Mouse (Mus musculus): ENCODE results near the gene Entpd6. TPM values are rescaled to one million over a fixed set of nuclear protein-coding genes. Genes with fewer than 3 reads are reported as not detected.
A peak's percentile ranks its signal among the peaks of the same experiment; 100 is the strongest.

Entpd6 gene
- 8.0 and 8.2 TPM in 2 replicates for polyA plus RNA-seq (2015; fragmentation: Nextera tagmentation; extraction: Ambion mirVana)

DNA sequence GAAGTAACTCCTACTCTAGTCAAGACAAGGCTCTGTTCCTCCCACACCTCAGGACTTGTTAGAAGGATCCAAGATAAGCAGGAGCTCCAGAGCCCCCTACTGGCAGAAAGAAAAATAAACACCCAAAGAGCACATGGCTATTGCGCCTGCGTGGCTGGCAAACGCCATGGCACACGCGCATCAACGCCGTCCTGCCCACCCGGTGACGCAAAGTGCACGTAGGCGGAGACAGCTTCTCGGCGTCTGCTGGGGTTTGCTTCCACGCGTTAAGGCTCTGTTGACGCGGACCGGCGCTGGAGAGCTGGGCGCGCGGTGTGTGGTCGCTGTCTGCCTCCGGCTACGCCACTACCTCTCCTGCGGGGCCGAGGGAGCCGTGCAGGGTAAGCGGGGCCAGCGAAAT lies at the start of gene Entpd6:
Gene Entpd6 (plus strand): TSS at position 189 of the 400 bp plus-strand sequence.
- Histone ChIP-seq H3K9ac (ENCODE audit: low read depth, low read length) (peak within 1 kb of the TSS; percentile 61), H3K9me3 (ENCODE audit: control insufficient read depth) (no peaks in the 10 kb centered on the region), H3K27me3 (replicated peaks; ENCODE audit: control insufficient read depth, insufficient read depth, low read length) (no peaks in the 10 kb centered on the region), H3K4me1 (replicated peaks; ENCODE audit: control insufficient read depth, insufficient read depth, low read length) (peaks cover 7% of the 10 kb centered on the region; the same call in 1 of the 2 replicates), H3K4me2 (replicated peaks; ENCODE audit: low read depth) (peak within 1 kb of the TSS; percentile 99), H3K27ac (ENCODE audit: low read depth, low read length) (peak within 1 kb of the TSS; percentile 81), H3K36me3 (ENCODE audit: control insufficient read depth, insufficient read depth) (peaks cover 9% of the 10 kb centered on the region), H3K4me3 (ENCODE audit: low read depth, low read length) (peak within 1 kb of the TSS; percentile 60)
- WGBS, result under 1% methylated on average over 30 of the region's 30 CpGs
- peak; percentile 98 for ATAC-seq
- peak; percentile 92 for TF ChIP-seq CTCF (IDR thresholded peaks at IDR 0.05; ENCODE audit: low read depth)

DNA sequence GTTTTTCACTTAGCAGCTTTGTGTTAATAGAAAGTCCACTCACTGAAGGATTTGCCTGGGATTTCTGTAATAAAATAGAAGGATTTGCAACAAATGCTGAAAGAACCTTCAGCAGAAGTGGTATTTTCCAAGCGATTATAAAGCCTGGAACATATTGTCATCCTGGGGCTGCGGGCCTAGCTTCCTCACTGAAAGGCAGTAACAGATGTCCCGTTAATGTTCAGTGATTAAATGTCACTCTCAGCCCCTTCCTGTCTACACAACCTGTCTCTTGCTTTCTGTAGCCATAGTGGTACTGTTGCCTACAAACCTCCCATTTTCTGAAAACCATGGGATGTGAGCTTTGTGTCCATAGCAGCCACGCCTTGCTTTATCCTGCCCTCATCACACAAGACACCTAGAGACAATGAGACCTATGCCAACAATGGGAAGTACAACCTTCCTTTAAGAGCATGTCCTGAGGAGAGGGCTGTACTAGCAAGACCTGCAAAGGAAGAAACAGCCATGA lies 36.6 kb upstream of the Entpd6 start:
- TF ChIP-seq CTCF (IDR thresholded peaks at IDR 0.05; ENCODE audit: low read depth), result no peak
- ATAC-seq, result no peak
- 77% methylated on average over 4 of the region's 4 CpGs for WGBS

DNA sequence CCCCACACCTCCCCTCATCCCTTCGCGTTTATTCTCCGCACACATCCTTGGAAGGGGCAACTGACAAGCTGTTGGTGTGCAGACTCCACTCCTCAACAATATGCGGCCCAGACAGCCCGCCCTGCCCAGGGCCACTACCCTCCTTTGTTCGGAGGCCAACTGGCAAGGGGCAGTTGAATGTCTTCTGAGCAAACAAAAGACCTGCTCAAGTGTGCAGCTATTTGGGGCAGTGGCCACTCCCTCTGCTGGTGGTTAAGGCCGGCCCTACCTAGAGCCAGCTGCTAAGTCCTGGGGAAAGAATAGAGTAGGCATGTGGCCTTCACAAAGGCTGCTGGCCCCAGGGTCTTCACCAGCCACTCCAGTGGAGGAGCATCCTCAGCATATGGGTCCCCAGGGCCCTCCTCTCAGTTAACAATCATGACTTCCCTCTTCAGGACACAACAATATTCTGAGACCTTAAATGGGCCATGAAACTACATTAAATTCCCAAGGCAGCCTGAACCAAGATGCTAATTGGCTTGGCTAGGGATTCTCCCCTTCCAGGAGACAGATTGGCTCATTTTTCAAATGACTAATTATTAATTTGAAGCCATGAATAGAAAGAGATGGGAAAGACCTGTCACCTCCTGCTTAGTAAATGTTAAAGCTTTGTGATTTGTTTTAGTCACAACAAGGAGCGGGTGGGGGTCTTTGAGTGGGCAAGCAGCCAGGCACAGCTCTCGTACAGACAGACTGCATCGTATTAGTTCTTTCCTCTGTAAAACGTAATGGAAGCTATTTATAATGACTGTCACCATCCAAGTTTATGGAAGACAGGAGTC lies 12.9 kb upstream of the Entpd6 start:
- no peak overlapping the region for H3K4me2 ChIP-seq (replicated peaks; ENCODE audit: low read depth)
- no peak overlapping the region for H3K9ac ChIP-seq (ENCODE audit: low read depth, low read length)
- H3K36me3 ChIP-seq (ENCODE audit: control insufficient read depth, insufficient read depth), result no peaks in the 10 kb centered on the region
- no peaks in the 10 kb centered on the region for H3K4me1 ChIP-seq (replicated peaks; ENCODE audit: control insufficient read depth, insufficient read depth, low read length)
- H3K27me3 ChIP-seq (replicated peaks; ENCODE audit: control insufficient read depth, insufficient read depth, low read length), result no peaks in the 10 kb centered on the region
- no peaks in the 10 kb centered on the region for H3K9me3 ChIP-seq (ENCODE audit: control insufficient read depth)
- TF ChIP-seq CTCF (IDR thresholded peaks at IDR 0.05; ENCODE audit: low read depth), result 0 out of 2 replicates have a peak, but pooled peaks have one; percentile 10
- H3K27ac ChIP-seq (ENCODE audit: low read depth, low read length), result no peak overlapping the region
- WGBS, result 61% methylated on average over 11 of the region's 11 CpGs
- ATAC-seq, result no peak
- no peak overlapping the region for H3K4me3 ChIP-seq (ENCODE audit: low read depth, low read length)

More for the DNA sequence above, 36.6 kb upstream of the Entpd6 start:
- Histone ChIP-seq H3K36me3 (ENCODE audit: control insufficient read depth, insufficient read depth) (no peaks in the 10 kb centered on the region), H3K9ac (ENCODE audit: low read depth, low read length) (no peak overlapping the region), H3K4me3 (ENCODE audit: low read depth, low read length) (no peak overlapping the region), H3K4me2 (replicated peaks; ENCODE audit: low read depth) (no peak overlapping the region), H3K4me1 (replicated peaks; ENCODE audit: control insufficient read depth, insufficient read depth, low read length) (no peaks in the 10 kb centered on the region), H3K27ac (ENCODE audit: low read depth, low read length) (no peak overlapping the region), H3K27me3 (replicated peaks; ENCODE audit: control insufficient read depth, insufficient read depth, low read length) (no peaks in the 10 kb centered on the region), H3K9me3 (ENCODE audit: control insufficient read depth) (no peaks in the 10 kb centered on the region)

DNA sequence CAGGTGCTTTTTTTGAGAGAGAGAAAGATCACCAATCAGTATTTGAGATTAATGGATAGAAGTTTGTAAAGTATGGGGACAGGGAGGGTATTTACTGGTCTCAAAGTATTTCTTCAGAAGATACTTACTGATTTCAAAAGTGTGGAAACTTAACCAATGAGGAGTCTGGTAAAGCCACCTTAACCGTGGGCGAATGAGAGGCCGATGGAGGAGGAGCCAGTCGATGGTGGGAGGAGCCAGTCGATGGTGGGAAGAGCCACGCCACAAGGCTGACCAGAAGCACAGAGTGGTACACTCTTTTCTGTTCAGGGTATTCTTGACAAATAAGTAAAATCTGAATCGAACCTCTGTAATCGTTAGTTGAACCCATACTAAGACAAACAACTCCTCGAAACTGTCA lies 11.0 kb upstream of the Entpd6 start:
- no peak for ATAC-seq
- Histone ChIP-seq H3K36me3 (ENCODE audit: control insufficient read depth, insufficient read depth) (no peaks in the 10 kb centered on the region), H3K4me1 (replicated peaks; ENCODE audit: control insufficient read depth, insufficient read depth, low read length) (no peaks in the 10 kb centered on the region), H3K9me3 (ENCODE audit: control insufficient read depth) (no peaks in the 10 kb centered on the region), H3K27ac (ENCODE audit: low read depth, low read length) (no peak overlapping the region), H3K4me3 (ENCODE audit: low read depth, low read length) (no peak overlapping the region), H3K9ac (ENCODE audit: low read depth, low read length) (no peak overlapping the region), H3K27me3 (replicated peaks; ENCODE audit: control insufficient read depth, insufficient read depth, low read length) (no peaks in the 10 kb centered on the region), H3K4me2 (replicated peaks; ENCODE audit: low read depth) (no peak overlapping the region)
- no peak for TF ChIP-seq CTCF (IDR thresholded peaks at IDR 0.05; ENCODE audit: low read depth)
- WGBS, result 76% methylated on average over 9 of the region's 9 CpGs

DNA sequence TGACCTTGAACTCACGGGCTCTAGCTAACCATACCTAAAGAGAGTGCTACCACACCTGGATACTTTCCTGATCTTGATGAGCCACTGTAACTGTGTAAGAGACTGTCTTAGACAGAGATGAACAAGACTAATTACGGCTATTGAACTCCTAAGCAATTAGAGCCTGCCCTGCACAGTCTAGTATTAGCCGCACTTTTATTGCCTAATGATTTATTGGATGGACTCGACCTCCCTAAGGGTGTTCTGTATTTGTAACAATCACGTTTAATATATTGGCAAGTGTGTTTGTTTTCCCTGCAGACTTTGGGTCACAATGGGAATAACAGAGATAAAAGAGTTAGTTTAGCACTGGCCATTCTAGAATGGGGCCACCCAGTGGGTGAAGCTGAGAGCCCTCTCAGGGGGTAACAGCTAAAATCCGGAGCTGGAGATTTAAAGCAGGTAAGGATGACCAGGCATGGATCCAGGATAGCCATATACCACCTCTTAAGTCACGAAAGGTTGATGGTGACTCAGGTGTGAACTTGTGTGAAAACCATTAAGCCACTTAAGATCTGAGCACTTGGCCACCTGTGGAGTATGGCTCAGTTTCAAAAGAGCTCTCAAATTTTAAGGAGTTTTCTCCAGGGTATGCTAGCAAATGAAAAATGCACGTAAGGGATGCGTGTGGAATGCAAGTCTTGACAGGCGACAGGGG lies 8.5 kb upstream of the Entpd6 start:
- Histone ChIP-seq H3K4me2 (replicated peaks; ENCODE audit: low read depth) (no peak overlapping the region), H3K27ac (ENCODE audit: low read depth, low read length) (no peak overlapping the region), H3K9ac (ENCODE audit: low read depth, low read length) (no peak overlapping the region), H3K27me3 (replicated peaks; ENCODE audit: control insufficient read depth, insufficient read depth, low read length) (no peaks in the 10 kb centered on the region), H3K4me1 (replicated peaks; ENCODE audit: control insufficient read depth, insufficient read depth, low read length) (no peaks in the 10 kb centered on the region), H3K36me3 (ENCODE audit: control insufficient read depth, insufficient read depth) (no peaks in the 10 kb centered on the region), H3K4me3 (ENCODE audit: low read depth, low read length) (no peak overlapping the region), H3K9me3 (ENCODE audit: control insufficient read depth) (no peaks in the 10 kb centered on the region)
- no peak for TF ChIP-seq CTCF (IDR thresholded peaks at IDR 0.05; ENCODE audit: low read depth)
- ATAC-seq, result no peak
- WGBS, result 55% methylated on average over 10 of the region's 10 CpGs

DNA sequence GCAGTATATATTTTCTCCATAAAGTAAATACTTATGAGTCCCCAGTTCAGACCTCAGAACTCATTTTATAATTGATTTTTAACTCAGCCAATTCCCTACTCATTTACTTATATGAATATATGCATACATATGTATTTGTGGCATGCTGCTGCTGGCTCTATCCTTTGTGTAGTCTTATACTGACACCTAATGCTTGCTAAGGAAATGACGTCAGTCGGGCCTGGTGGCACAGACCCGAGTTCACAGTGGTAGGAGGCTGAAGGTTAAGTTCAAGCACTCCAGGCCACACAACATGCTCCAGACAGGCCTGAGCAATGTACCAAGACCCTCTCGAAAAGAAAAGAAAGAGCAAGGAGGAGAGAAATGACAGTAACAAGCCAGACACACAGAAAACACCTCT lies 7.4 kb upstream of the Entpd6 start:
- Histone ChIP-seq H3K9me3 (ENCODE audit: control insufficient read depth) (no peaks in the 10 kb centered on the region), H3K27me3 (replicated peaks; ENCODE audit: control insufficient read depth, insufficient read depth, low read length) (no peaks in the 10 kb centered on the region), H3K27ac (ENCODE audit: low read depth, low read length) (no peak overlapping the region), H3K4me3 (ENCODE audit: low read depth, low read length) (no peak overlapping the region), H3K4me1 (replicated peaks; ENCODE audit: control insufficient read depth, insufficient read depth, low read length) (no peaks in the 10 kb centered on the region), H3K36me3 (ENCODE audit: control insufficient read depth, insufficient read depth) (no peaks in the 10 kb centered on the region), H3K9ac (ENCODE audit: low read depth, low read length) (no peak overlapping the region), H3K4me2 (replicated peaks; ENCODE audit: low read depth) (no peak overlapping the region)
- no peak for ATAC-seq
- WGBS, result 60% methylated on average over 4 of the region's 4 CpGs
- TF ChIP-seq CTCF (IDR thresholded peaks at IDR 0.05; ENCODE audit: low read depth), result peak; percentile 47
